8 mouse cellular contexts compared by ENCODE assay signal in the genomic region with DNA sequence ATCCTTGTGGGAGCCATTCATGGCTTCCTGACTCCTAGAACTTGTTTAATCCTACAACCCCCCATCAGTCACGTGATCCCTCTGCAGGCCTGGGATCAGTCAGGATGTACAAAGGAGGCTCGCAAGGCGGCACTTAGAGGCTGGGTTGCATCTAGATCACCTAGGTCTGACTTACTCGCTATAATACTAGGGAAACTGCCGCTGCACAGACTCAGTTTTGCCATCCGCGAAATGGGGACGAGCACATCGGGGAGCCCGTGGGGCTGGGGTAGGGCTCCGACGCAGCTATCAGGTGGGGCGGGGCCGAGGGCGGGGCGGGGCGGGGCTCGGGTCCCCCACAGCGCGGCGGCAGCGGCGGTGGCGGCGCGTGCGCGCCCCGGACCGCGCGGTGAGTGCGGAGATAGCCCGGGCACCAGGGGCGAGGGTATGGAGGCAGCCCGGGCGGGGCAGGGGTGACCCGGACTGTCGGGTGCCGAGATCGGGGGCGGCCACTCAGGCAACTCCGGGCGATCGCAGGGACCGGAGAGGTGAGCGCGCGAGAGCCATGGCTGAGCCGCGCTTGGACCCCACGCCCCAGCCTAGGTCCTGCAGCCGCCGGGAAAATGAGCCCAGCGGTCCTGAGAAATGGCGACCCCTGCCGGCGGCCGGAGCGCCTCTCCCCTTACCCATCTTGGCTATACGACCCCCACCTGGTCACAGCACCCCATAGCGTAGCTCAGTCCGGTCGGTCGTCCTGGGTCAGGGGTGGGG. TPM values are rescaled to one million over a fixed set of nuclear protein-coding genes. Genes with fewer than 3 reads are reported as not detected.
A peak's percentile ranks its signal among the peaks of the same experiment; 100 is the strongest.
DNase-seq lines count a peak whose midpoint lies in the region; ATAC-seq lines count a peak whose summit lies in the region.

Gm20532 (plus strand) TSS at position 346 of the 750 bp plus-strand sequence.

- ATAC-seq in intestine, embryonic 15.5 days: peak; percentile 81
- ATAC-seq in limb, embryonic 12.5 days (ENCODE audit: insufficient number of reproducible peaks, insufficient read depth, low FRiP score, low TSS enrichment, low read depth): peak; percentile 85
- ATAC-seq in midbrain, embryonic 14.5 days (ENCODE audit: low FRiP score, low TSS enrichment): peak; percentile 78

- peak within 1 kb of the TSS; percentile 59 for H3K9ac ChIP-seq in intestine, embryonic 15.5 days
- H3K9ac ChIP-seq in limb, embryonic 12.5 days (replicated peaks): peak within 1 kb of the TSS; percentile 75
- peak within 1 kb of the TSS; percentile 57 for H3K9ac ChIP-seq in midbrain, embryonic 14.5 days (replicated peaks; ENCODE audit: low read length)

- no peaks in the 10 kb centered on the region; the same call in 1 of the 2 replicates for H3K36me3 ChIP-seq in intestine, embryonic 15.5 days
- H3K36me3 ChIP-seq in limb, embryonic 12.5 days: no peaks in the 10 kb centered on the region
- no peaks in the 10 kb centered on the region for H3K36me3 ChIP-seq in midbrain, embryonic 14.5 days (ENCODE audit: control insufficient read depth, insufficient read depth, low read length)

- H3K27me3 ChIP-seq in intestine, embryonic 15.5 days (replicated peaks): no peaks in the 10 kb centered on the region
- H3K27me3 ChIP-seq in limb, embryonic 12.5 days: no peaks in the 10 kb centered on the region; the same call in 1 of the 2 replicates
- H3K27me3 ChIP-seq in midbrain, embryonic 14.5 days (ENCODE audit: control insufficient read depth, insufficient read depth, low read length): no peaks in the 10 kb centered on the region

- H3K4me3 ChIP-seq in intestine, embryonic 15.5 days (replicated peaks): peak within 1 kb of the TSS; percentile 65
- peak within 1 kb of the TSS; percentile 65 for H3K4me3 ChIP-seq in limb, embryonic 12.5 days (replicated peaks)
- peak within 1 kb of the TSS; percentile 52 for H3K4me3 ChIP-seq in midbrain, embryonic 14.5 days (replicated peaks; ENCODE audit: low read depth, low read length)

- H3K9me3 ChIP-seq in intestine, embryonic 15.5 days: no peaks in the 10 kb centered on the region
- H3K9me3 ChIP-seq in limb, embryonic 12.5 days: no peaks in the 10 kb centered on the region
- H3K9me3 ChIP-seq in midbrain, embryonic 14.5 days (ENCODE audit: control insufficient read depth, low read length): no peaks in the 10 kb centered on the region

- H3K4me2 ChIP-seq in intestine, embryonic 15.5 days (replicated peaks): peak within 1 kb of the TSS; percentile 85
- H3K4me2 ChIP-seq in limb, embryonic 12.5 days: peak within 1 kb of the TSS; percentile 72
- peak within 1 kb of the TSS; percentile 71 for H3K4me2 ChIP-seq in midbrain, embryonic 14.5 days (ENCODE audit: low read length)

- DNase-seq in kidney, adult 18-20 months: peak; percentile 74
- no peak for DNase-seq in kidney, adult 11 months
- DNase-seq in cerebellum, postnatal 10 days: peak; percentile 91 to 93
- peak; percentile 56 to 57 for DNase-seq in frontal cortex, postnatal 25 days (ENCODE audit: low spot score in 2 of 2)
- DNase-seq in midbrain, embryonic 14.5 days: peak; percentile 82
- DNase-seq in spleen, postnatal 4 days (ENCODE audit: low spot score in 2 of 2): peak; percentile 59 to 84

- WGBS in intestine, embryonic 15.5 days: under 1% methylated on average over 64 of the region's 65 CpGs
- 1% methylated on average over 63 of the region's 65 CpGs for WGBS in limb, embryonic 12.5 days
- WGBS in midbrain, embryonic 14.5 days: under 1% methylated on average over 60 of the region's 65 CpGs

- H3K27ac ChIP-seq in intestine, embryonic 15.5 days: peak within 1 kb of the TSS; percentile 7
- peak within 1 kb of the TSS; percentile 72 for H3K27ac ChIP-seq in limb, embryonic 12.5 days
- H3K27ac ChIP-seq in midbrain, embryonic 14.5 days (replicated peaks; ENCODE audit: low read depth, low read length): peak within 1 kb of the TSS; percentile 45; the same call in 1 of the 2 replicates

- peaks cover 19% of the 10 kb centered on the region; the same call in 1 of the 2 replicates for H3K4me1 ChIP-seq in intestine, embryonic 15.5 days (replicated peaks)
- peaks cover 20% of the 10 kb centered on the region for H3K4me1 ChIP-seq in limb, embryonic 12.5 days (replicated peaks)
- peaks cover 8% of the 10 kb centered on the region; the same call in 1 of the 2 replicates for H3K4me1 ChIP-seq in midbrain, embryonic 14.5 days (ENCODE audit: control insufficient read depth, insufficient read depth, low read length)

RNA-seq across cellular contexts. Expression of gene Gm20532, which starts in this region (rescaled TPM):
- not detected in 2 replicates for polyA plus RNA-seq in intestine, embryonic 15.5 days (2015; fragmentation: Nextera tagmentation; extraction: Ambion mirVana)
- polyA plus RNA-seq in limb, embryonic 12.5 days (2016; fragmentation: Nextera tagmentation; extraction: Ambion mirVana): 0.31 TPM in 1 of 2 replicates, not detected in the other
- polyA plus RNA-seq in midbrain, embryonic 14.5 days (2014; fragmentation: Nextera tagmentation; extraction: Ambion mirVana): not detected in 2 replicates

Comparison
In these comparisons a context has a peak if more than half of its experiments do, and no peak if none do; other contexts are left out.
1. Peak in ATAC-seq, H3K4me3 ChIP-seq, H3K27ac ChIP-seq, H3K9ac ChIP-seq and H3K4me2 ChIP-seq in intestine, embryonic 15.5 days; RNA of the gene not detected or under 1 TPM.
2. Peak in ATAC-seq, H3K4me3 ChIP-seq, H3K27ac ChIP-seq, H3K9ac ChIP-seq and H3K4me2 ChIP-seq in limb, embryonic 12.5 days; RNA of the gene not detected or under 1 TPM.
3. Peak in DNase-seq, ATAC-seq, H3K4me3 ChIP-seq, H3K27ac ChIP-seq, H3K9ac ChIP-seq and H3K4me2 ChIP-seq in midbrain, embryonic 14.5 days; RNA of the gene not detected or under 1 TPM.
4. H3K27ac ChIP-seq: peak in every context shown above with its lines; median percentile 72 in limb, embryonic 12.5 days; 45 in midbrain, embryonic 14.5 days; 7 in intestine, embryonic 15.5 days.